Mouse (Mus musculus) gonadal fat pad, adult 2 months (tissue): ENCODE data around the gene Zfp618. TPM values are rescaled to one million over a fixed set of nuclear protein-coding genes. Genes with fewer than 3 reads are reported as not detected.

Experiments
- DNase-seq: peaks from one replicate; pipeline ENCODE4 v3.0.0-alpha.2; 2012; ENCODE audit warnings: low read depth
- polyA plus RNA-seq: library from polyadenylated mRNA; depleted of rRNA; stranded (reverse); fragments of >200 nt; gene quantifications from 2 replicates; pipeline ENCODE4 v1.2.3, GENCODE M21; 2012; rRNA removed

The Zfp618 gene
- polyA plus RNA-seq: 4.7 and 5.8 TPM in 2 replicates

DNA sequence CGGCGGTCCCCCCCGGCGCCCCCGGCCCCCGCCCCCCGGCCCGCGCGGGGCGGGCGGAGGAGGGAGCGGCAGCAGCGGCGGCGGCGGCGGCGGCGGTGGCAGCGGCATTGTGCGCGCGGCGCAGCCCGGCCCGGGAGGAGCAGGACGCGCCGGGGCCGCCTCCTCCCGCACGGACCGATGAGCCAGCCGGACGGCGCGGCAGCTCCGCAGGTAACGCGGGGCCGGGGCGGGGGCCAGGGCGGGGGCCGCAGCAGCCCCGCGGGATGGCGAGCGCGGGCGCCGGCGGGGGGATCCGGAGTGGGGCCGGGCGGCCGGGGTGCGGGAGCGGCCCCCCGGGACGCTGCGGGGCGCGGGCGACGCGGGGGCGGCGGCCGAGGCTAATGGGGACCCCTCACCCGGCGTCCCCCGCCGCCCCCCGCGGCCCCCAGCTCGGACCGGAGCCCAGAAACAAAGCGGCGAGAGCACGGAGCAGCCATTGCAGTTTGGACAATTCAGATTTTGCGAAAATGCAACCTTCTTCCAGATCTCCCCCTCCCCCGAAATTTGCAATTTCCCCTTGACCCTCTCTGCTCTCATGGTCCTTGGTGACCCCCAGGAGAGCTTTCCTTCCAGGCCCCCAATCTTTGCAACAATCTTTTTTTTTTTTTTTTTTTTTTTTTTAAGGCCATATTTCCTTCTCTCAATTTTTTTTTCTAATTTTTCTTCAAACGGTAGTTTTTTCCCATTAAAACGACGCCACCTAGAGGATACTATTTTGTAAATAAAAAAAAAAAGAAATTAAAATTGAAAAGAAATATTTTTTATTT, at the start of gene Zfp618:
Gene Zfp618, plus strand, starts transcription at position 77 of the 806 bp plus-strand sequence.
- no peak for DNase-seq

DNA sequence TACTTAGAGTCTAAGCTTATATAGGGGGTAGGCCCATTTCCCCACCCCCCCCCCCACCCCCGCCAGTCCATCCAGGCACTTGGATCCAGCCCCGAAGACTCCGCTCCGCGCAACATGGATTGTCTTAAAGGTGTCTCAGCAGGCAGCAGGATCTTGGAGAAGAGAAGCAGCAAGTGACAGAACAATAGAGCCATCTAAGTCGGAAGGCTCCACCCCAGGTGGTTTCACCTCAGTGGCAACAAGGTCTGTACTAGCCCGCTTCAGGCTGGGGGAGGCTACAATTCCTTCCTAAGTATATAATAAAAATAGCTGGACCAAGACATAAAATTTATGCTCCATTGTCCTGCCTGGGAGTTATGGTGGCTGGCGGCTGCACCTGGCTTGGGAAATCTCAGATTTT, 48.3 kb upstream of the Zfp618 start:
- no peak for DNase-seq

DNA sequence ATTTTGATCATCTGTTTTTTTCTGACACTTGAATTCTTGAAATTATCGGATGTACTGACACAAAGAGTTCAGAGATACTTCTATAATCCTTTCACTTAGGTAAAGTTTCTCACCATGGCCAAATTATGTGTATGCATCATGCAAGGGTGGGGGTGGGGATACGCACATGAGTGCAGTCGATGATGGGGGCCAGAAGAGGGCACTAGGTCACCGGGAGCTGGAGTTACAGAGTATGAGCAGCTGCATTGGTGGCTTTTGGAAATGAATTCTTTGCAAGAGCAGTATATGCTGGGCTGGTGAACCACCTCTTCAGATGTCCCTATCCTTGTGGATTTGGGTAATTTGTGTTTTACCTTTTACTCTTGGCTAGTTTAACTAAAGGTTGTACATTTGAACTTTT, 31.6 kb upstream of the Zfp618 start:
- no peak for DNase-seq

DNA sequence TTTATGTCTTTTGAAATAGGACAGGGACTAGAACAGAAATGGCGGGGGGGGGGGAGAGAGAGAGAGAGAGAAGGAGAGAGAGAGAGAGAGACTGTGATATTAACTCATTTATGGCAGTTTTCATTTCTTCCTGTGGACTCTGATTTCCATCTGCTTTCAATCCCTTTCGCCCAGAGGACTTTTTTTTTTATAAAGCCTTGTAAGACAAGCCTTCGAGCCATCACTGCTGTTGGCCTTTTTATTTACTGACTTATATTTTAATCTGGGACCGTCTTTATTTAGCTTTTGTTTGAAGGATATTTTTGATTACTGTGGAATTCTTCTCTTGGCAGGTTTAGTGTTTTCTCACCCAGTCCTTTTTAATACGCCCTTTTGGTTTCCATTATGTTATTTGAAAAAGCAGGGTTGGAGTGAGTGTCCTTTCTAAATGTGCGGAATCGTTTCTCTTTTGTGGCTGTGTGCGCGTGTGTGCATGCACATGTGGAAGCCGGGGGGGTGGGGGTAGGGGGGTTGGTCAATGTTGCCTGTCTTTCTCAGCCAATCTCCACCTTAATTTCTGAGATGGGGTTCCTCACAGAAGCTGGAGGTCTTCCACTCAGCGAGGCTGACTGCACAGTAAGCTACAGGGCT, 29.7 kb upstream of the Zfp618 start:
- no peak for DNase-seq

DNA sequence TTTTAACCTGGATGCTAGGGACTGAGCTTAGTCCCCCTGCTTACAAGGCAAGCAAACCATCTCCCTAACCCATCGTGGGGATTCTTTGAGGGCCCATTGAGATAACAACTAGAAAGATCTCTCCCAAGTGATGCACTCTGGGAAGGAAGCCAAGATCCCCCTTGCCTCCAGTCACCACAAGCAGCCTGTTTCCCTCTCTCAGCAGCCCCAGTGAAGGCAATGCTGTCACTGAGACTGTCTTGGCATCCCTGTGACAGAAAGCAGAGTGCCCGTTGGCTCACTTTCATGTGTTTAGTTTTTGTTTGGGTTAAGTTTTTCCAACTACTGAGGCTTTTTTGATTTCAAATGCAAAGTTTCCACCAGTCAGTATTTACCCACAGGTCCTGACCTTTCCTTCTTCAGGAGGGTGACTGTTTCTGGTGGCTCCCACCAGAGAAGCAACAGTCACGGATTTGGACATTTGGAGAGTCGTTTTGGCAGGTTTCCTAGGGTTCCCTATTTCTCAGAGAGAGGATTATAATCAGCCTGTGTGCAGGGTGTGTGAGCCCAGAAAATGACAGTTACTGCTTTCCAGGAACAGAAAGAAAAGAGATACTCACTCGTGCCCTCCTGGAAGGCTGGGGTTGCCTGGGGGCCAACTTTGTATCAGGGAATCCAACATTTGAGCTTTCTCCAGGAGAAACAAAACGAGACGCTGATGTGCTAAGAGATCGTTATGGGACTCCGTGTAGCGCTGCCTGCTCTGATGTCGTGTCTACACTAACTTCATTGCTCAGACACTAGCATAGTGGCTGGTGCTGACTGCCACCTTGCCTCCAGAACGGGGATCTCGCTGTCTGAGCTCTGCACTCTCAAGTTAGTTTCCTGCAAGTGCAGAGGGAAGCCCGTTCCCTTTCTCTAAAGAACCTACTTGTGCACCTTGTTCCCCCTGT, 23.1 kb upstream of the Zfp618 start:
- DNase-seq: no peak

- DNase-seq: no peak
These were observed 21.0 kb upstream of the Zfp618 start for GRCm38 (mm10) chr4:62944326-62944879.

DNA sequence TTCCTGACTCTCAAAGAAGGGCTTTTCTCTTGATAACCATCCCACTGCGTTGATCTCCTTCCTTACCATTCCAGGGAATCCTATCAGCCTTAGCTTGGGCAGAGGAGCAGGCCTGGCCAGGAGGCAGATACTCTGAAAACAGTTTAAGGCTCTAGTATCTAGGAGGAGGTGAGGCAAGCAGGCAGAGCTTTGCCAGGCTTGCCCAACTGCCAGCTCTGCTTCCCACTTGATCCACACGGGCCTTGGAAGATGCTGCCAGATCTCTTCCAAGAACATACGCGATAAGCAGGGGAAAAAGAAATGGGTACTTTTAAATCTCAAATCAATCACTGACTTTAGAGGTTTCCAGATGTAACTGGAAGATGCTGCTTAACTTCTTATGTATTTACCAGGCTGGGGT, 1.6 kb upstream of the Zfp618 start:
- DNase-seq: no peak

- no peak for DNase-seq
These were observed 403 bp upstream of the Zfp618 start for GRCm38 (mm10) chr4:62964844-62965496.

DNA sequence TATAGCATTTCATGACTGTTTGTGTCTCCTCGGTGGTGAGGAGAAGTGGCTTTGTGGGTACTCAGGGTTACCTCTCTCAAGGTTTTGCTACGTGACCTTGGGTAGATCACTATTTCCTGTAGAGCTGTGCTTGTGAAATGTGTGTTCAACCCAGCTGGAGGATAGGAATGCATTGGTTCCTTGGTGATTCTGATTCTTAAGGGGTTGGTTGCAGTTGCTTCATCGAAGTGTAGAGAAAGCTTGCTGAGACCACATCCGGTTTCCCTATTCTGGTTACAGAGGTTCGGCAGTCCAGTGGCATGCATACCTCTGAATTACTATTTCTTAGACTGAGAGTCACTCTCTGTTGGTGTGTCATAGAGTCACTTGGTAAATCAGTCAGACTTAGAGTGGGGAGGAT, 4.2 kb downstream of the Zfp618 start:
- no peak for DNase-seq

DNA sequence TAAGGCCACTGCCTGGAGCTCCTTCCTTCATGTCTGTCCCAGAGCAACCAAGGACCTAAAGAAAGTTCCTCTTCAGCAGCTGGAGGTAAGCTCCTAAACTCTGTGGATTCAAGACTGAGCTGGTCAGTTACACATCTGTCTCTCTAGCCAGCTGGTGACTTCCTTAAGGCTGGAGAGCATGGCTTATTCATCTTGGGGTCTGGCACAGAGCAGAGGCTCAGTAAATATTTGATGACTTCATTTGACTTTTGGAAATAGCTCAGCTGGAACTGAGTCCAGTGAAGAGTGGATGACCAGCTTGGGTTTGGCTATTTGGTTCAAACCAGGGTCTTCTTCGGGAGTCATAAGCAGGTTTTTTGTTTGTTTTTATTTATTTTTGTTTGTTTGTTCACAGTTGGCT, 6.6 kb downstream of the Zfp618 start:
- no peak for DNase-seq

GRCm38 (mm10) chr4:62973086-62973485, 7.7 kb downstream of the Zfp618 start:
- DNase-seq: no peak

- DNase-seq: no peak
These were observed 9.5 kb downstream of the Zfp618 start for GRCm38 (mm10) chr4:62974901-62975300.

- no peak for DNase-seq
These were observed 10.2 kb downstream of the Zfp618 start for GRCm38 (mm10) chr4:62975541-62975940.

GRCm38 (mm10) chr4:62977454-62977853, 12.1 kb downstream of the Zfp618 start:
- no peak for DNase-seq

GRCm38 (mm10) chr4:62978501-62978911, 13.1 kb downstream of the Zfp618 start:
- DNase-seq: no peak

DNA sequence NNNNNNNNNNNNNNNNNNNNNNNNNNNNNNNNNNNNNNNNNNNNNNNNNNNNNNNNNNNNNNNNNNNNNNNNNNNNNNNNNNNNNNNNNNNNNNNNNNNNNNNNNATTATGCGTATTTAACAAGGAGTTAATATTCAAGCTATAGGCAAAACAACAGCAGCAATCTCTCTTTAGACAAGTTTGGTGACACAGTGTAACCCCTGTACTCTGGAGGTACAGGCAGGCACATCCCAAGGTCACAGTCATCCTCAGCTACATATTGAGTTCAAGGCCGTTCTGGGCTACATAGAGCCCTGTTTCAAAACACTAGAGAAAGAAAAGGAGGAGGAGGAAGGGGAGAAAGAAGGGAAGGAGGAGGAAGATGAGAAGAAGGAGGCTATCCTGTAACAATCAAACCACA, 16.2 kb downstream of the Zfp618 start:
- no peak for DNase-seq

DNA sequence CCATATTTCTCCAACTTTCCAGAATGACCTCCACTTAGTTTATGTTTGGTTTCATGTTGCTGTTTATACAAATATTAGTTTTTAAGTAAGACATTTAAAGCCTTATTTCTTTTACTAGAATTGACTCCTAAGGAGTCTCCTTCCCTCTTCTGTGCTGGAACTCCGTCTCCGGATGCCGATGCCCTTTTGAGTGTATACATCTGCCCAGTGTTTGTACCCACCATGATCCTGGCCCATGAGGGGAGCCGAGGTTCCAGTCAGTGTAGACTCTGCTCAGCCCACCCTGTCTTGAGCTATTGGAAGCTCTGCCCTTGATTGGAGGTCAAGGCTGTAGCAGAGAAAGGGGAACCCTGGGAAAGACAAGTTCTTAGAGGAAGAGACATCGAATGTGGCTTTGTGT, 18.2 kb downstream of the Zfp618 start:
- no peak for DNase-seq

DNA sequence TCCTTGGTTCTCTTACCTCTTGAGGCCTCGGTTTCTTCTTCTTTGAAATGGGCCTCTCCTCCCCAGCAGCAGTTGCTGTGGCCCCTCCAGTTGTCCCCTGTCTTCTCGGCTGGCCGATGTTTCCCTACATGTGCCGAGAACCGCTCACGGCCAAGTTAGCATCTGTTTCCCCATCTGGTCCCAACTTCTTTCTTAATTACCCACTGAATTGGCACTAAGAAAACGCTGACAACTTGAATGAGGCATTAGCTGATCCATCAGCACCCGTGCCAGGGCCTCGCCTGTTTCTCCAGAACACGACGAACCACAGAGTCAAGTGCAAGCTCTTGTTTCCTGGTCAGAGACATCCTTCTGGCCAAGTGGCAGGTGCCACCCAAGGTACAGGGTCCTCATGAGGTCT, 26.0 kb downstream of the Zfp618 start:
- no peak for DNase-seq

GRCm38 (mm10) chr4:62993190-62993589, 27.8 kb downstream of the Zfp618 start:
- no peak for DNase-seq

DNA sequence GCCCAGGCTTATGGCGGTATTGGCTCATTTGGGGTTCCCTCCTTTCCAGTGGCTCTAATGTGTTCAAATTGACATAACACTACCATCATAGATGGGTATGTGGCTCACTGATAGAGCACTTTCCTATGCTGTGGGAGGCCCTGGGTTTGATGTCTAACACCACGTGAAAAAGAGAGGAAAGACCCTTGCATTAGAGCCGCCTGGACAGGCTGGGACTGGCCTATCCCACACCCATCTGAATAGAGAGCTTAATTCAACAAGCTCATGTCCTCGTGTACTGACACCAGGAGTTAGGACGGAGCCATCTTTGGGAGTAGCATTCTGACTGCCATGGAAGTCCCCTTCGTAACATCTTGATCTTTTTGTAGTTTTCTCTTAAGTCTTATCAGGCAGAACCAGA, 32.2 kb downstream of the Zfp618 start:
- no peak for DNase-seq

DNA sequence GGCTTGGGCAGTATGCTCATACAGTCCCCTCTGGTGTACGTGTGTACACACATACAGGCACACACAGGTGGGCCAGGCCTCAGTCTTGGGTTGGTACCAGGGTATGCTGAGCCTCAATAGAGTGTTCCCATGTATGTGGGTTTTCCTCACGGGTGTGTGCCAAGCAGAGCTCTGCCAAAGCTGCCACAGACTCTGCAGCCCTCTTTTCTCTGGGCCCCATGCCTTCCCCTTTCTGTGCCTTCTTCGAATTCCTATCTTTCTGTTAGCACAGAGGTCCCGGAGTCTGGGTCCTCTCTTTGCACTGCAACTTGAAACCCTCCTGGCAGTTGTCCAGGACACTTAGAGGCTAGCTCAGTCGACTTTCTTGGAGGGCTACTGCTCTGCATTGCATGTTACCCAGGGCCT, 33.1 kb downstream of the Zfp618 start:
- no peak for DNase-seq

DNA sequence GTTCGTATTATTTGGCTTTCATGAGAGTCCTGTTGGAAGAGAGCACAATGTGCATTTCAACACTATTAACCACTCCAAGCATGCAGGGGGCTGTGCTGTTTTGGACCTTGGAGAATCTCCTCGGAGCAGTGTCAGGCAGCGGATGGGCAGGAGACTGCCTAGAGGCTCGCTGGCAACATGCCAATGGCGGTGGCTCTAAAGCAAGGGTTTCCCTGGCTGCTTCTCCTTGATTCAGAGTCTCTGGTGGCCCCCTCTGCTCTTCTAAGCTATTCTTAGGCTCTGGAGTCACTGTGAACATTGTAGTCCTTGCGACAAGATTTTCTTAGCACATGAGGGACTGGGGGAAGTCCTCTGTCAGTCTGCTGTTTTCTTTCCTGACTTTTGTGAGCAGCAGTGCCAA, 33.5 kb downstream of the Zfp618 start:
- DNase-seq: no peak
